ENCODE assay signal across 35 mouse cellular contexts in genomic region chr9:98818971-98819370, GRCm38 (mm10). TPM values are rescaled to one million over a fixed set of nuclear protein-coding genes. Genes with fewer than 3 reads are reported as not detected.
DNase-seq lines count a peak whose midpoint lies in the region; ATAC-seq lines count a peak whose summit lies in the region.
"Had no signal": no experiment of that assay in that cellular context is flagged by ENCODE, and none has a peak within 500 bp of the region (broad histone marks: within the 10 kb centered on the region; RNA-seq: fewer than 3 reads in every experiment).

No protein-coding gene starts in this region.

- no peak for ATAC-seq in intestine, embryonic 14.5 days (replicated peaks; ENCODE audit: low FRiP score, low TSS enrichment, low read depth)
- no peak for ATAC-seq in intestine, embryonic 16.5 days
- ATAC-seq in lung, embryonic 15.5 days (ENCODE audit: borderline replicate concordance, extremely low read depth, low FRiP score, low TSS enrichment) = peak; percentile 17; the same call in 1 of the 2 replicates
- ATAC-seq: CD4-positive, CD25-positive, alpha-beta regulatory T cell, adult 4 months; forebrain, embryonic 14.5 days; forebrain, postnatal 0 days had no signal

- 74% methylated on average over 5 of the region's 5 CpGs for WGBS in intestine, embryonic 14.5 days
- 80% methylated on average over 5 of the region's 5 CpGs for WGBS in intestine, embryonic 16.5 days
- 69% methylated on average over 5 of the region's 5 CpGs for WGBS in lung, embryonic 15.5 days
- 89% methylated on average over 5 of the region's 5 CpGs for WGBS in limb, embryonic 10.5 days

- H3K27me3 ChIP-seq in intestine, embryonic 14.5 days (replicated peaks; ENCODE audit: control insufficient read depth, insufficient read depth, low read length) = no peaks in the 10 kb centered on the region
- no peaks in the 10 kb centered on the region for H3K27me3 ChIP-seq in intestine, embryonic 16.5 days (replicated peaks; ENCODE audit: control insufficient read depth, insufficient read depth, low read length)
- no peaks in the 10 kb centered on the region for H3K27me3 ChIP-seq in lung, embryonic 15.5 days
- no peaks in the 10 kb centered on the region for H3K27me3 ChIP-seq in limb, embryonic 10.5 days (ENCODE audit: low read depth, poor library complexity, severe bottlenecking)
- H3K27me3 ChIP-seq: embryonic facial prominence, embryonic 15.5 days; hindbrain, embryonic 13.5 days had no signal

- H3K9me3 ChIP-seq in intestine, embryonic 14.5 days (ENCODE audit: control insufficient read depth, low read length) = no peaks in the 10 kb centered on the region
- H3K9me3 ChIP-seq in intestine, embryonic 16.5 days (ENCODE audit: control insufficient read depth, low read length) = 0 out of 2 replicates have a peak, but pooled peaks cover 2% of the 10 kb centered on the region
- no peaks in the 10 kb centered on the region for H3K9me3 ChIP-seq in lung, embryonic 15.5 days
- H3K9me3 ChIP-seq in limb, embryonic 10.5 days (replicated peaks) = no peaks in the 10 kb centered on the region
- H3K9me3 ChIP-seq: embryonic facial prominence, embryonic 15.5 days; heart, embryonic 10.5 days; hindbrain, embryonic 10.5 days had no signal

- H3K4me2 ChIP-seq in intestine, embryonic 14.5 days (ENCODE audit: low read length) = no peak overlapping the region
- no peak overlapping the region for H3K4me2 ChIP-seq in intestine, embryonic 16.5 days (ENCODE audit: low read depth, low read length)
- H3K4me2 ChIP-seq in lung, embryonic 15.5 days = no peak overlapping the region
- H3K4me2 ChIP-seq: embryonic facial prominence, embryonic 12.5 days; embryonic facial prominence, embryonic 15.5 days; hindbrain, embryonic 13.5 days had no signal

- no peaks in the 10 kb centered on the region for H3K4me1 ChIP-seq in intestine, embryonic 14.5 days (replicated peaks; ENCODE audit: control insufficient read depth, insufficient read depth, low read length)
- H3K4me1 ChIP-seq in intestine, embryonic 16.5 days (ENCODE audit: control insufficient read depth, insufficient read depth, low read length) = no peaks in the 10 kb centered on the region
- no peaks in the 10 kb centered on the region for H3K4me1 ChIP-seq in lung, embryonic 15.5 days
- no peaks in the 10 kb centered on the region for H3K4me1 ChIP-seq in limb, embryonic 10.5 days
- H3K4me1 ChIP-seq: embryonic facial prominence, embryonic 12.5 days; embryonic facial prominence, embryonic 15.5 days; hindbrain, embryonic 10.5 days; hindbrain, embryonic 13.5 days had no signal

- DNase-seq in intestine, embryonic 14.5 days (ENCODE audit: low spot score) = peak; percentile 18
- no peak for DNase-seq in lung, postnatal 10 days
- DNase-seq in lung, postnatal 36 days = peak; percentile 15
- no peak for DNase-seq in lung, postnatal 25 days (ENCODE audit: low spot score)
- DNase-seq in limb, embryonic 10.5 days (ENCODE audit: low spot score) = peak; percentile 19
- no peak for DNase-seq in left cerebral cortex, postnatal 4 days
- DNase-seq: adrenal gland, adult 2 months; adrenal gland, postnatal 14 days; cerebellum, adult 11 months; cerebellum, adult 2 months; cerebellum, adult 9-11 months; cerebellum, postnatal 25 days; forebrain, postnatal 0 days; gastrocnemius, adult 2 months; gastrocnemius, postnatal 14 days had no signal

- no peak overlapping the region for H3K9ac ChIP-seq in intestine, embryonic 14.5 days (ENCODE audit: low read length)
- H3K9ac ChIP-seq in intestine, embryonic 16.5 days (ENCODE audit: low read depth, low read length) = no peak overlapping the region
- no peak overlapping the region for H3K9ac ChIP-seq in lung, embryonic 15.5 days
- H3K9ac ChIP-seq: embryonic facial prominence, embryonic 12.5 days; embryonic facial prominence, embryonic 15.5 days; forebrain, postnatal 0 days; hindbrain, embryonic 13.5 days had no signal

- intact Hi-C loops in left cerebral cortex, postnatal 4 days (cut with DNase I) = no loop called here

- no peaks in the 10 kb centered on the region for H3K36me3 ChIP-seq in intestine, embryonic 14.5 days (ENCODE audit: control insufficient read depth, insufficient read depth, low read length)
- no peaks in the 10 kb centered on the region for H3K36me3 ChIP-seq in intestine, embryonic 16.5 days (ENCODE audit: control insufficient read depth, insufficient read depth, low read length)
- H3K36me3 ChIP-seq in lung, embryonic 15.5 days = no peaks in the 10 kb centered on the region
- H3K36me3 ChIP-seq in limb, embryonic 10.5 days = no peaks in the 10 kb centered on the region
- H3K36me3 ChIP-seq: embryonic facial prominence, embryonic 12.5 days; embryonic facial prominence, embryonic 15.5 days; heart, embryonic 10.5 days; hindbrain, embryonic 10.5 days; hindbrain, embryonic 13.5 days had no signal

- no peak overlapping the region for H3K27ac ChIP-seq in intestine, embryonic 14.5 days (ENCODE audit: low read depth)
- no peak overlapping the region for H3K27ac ChIP-seq in intestine, embryonic 16.5 days (ENCODE audit: low read length)
- H3K27ac ChIP-seq in lung, embryonic 15.5 days = no peak overlapping the region
- no peak overlapping the region for H3K27ac ChIP-seq in limb, embryonic 10.5 days
- H3K27ac ChIP-seq: embryonic facial prominence, embryonic 12.5 days; embryonic facial prominence, embryonic 15.5 days; gastrocnemius, adult 2 months; heart, adult 2 months; heart, embryonic 10.5 days; hindbrain, embryonic 10.5 days; hindbrain, embryonic 13.5 days had no signal

- no peak overlapping the region for H3K4me3 ChIP-seq in intestine, embryonic 14.5 days (ENCODE audit: low read depth, low read length)
- no peak overlapping the region for H3K4me3 ChIP-seq in intestine, embryonic 16.5 days (ENCODE audit: low read length)
- no peak overlapping the region for H3K4me3 ChIP-seq in lung, embryonic 15.5 days
- no peak overlapping the region for H3K4me3 ChIP-seq in limb, embryonic 10.5 days
- H3K4me3 ChIP-seq: embryonic facial prominence, embryonic 12.5 days; embryonic facial prominence, embryonic 15.5 days; gastrocnemius, adult 2 months; heart, adult 2 months; heart, embryonic 10.5 days; hindbrain, embryonic 10.5 days; hindbrain, embryonic 13.5 days had no signal

RNA-seq across cellular contexts. Expression of gene Prr23a1, which starts 23.3 kb away (rescaled TPM):
- polyA plus RNA-seq in intestine, embryonic 14.5 days (2014; fragmentation: Nextera tagmentation; extraction: Ambion mirVana) = not detected in 2 replicates
- not detected in 2 replicates for polyA plus RNA-seq in intestine, embryonic 16.5 days (2015; fragmentation: Nextera tagmentation; extraction: Ambion mirVana)
- not detected in 2 replicates for polyA plus RNA-seq in lung, embryonic 15.5 days (2015; fragmentation: Nextera tagmentation; extraction: Ambion mirVana)
- polyA plus RNA-seq in limb, embryonic 10.5 days (2016; fragmentation: Nextera tagmentation; extraction: Ambion mirVana) = not detected in 2 replicates
- total RNA-seq in left cerebral cortex, postnatal 4 days (2021) = not detected
- total RNA-seq: adrenal gland, adult 2 months; adrenal gland, postnatal 14 days; adrenal gland, postnatal 4 days; common myeloid progenitor, adult 5-6 weeks; forebrain, postnatal 0 days; gastrocnemius, adult 2 months; gastrocnemius, postnatal 14 days; gastrocnemius, postnatal 4 days; heart, adult 2 months; heart, postnatal 25 days; MEL had no signal
- polyA plus RNA-seq: adrenal gland, adult 2 months; C2C12; CD4-positive, CD25-positive, alpha-beta regulatory T cell, adult 4 months; cerebellum, adult 2 months; embryonic facial prominence, embryonic 12.5 days; embryonic facial prominence, embryonic 15.5 days; forebrain, embryonic 11.5 days; frontal cortex, adult 2 months; heart, adult 2 months; heart, embryonic 10.5 days; heart, embryonic 14.5 days; heart, postnatal 0 days; hindbrain, embryonic 10.5 days; hindbrain, embryonic 13.5 days had no signal

RNA-seq across cellular contexts. Expression of gene Prr23a2, which starts 37.3 kb away (rescaled TPM):
- not detected in 2 replicates for polyA plus RNA-seq in intestine, embryonic 14.5 days (2014; fragmentation: Nextera tagmentation; extraction: Ambion mirVana)
- not detected in 2 replicates for polyA plus RNA-seq in intestine, embryonic 16.5 days (2015; fragmentation: Nextera tagmentation; extraction: Ambion mirVana)
- not detected in 2 replicates for polyA plus RNA-seq in lung, embryonic 15.5 days (2015; fragmentation: Nextera tagmentation; extraction: Ambion mirVana)
- polyA plus RNA-seq in limb, embryonic 10.5 days (2016; fragmentation: Nextera tagmentation; extraction: Ambion mirVana) = not detected in 2 replicates
- total RNA-seq in left cerebral cortex, postnatal 4 days (2021) = not detected
- total RNA-seq: adrenal gland, adult 2 months; adrenal gland, postnatal 14 days; adrenal gland, postnatal 4 days; common myeloid progenitor, adult 5-6 weeks; forebrain, postnatal 0 days; gastrocnemius, adult 2 months; gastrocnemius, postnatal 14 days; gastrocnemius, postnatal 4 days; heart, adult 2 months; heart, postnatal 25 days; MEL had no signal
- polyA plus RNA-seq: adrenal gland, adult 2 months; C2C12; CD4-positive, CD25-positive, alpha-beta regulatory T cell, adult 4 months; cerebellum, adult 2 months; embryonic facial prominence, embryonic 12.5 days; embryonic facial prominence, embryonic 15.5 days; forebrain, embryonic 11.5 days; forebrain, embryonic 14.5 days; forebrain, postnatal 0 days; frontal cortex, adult 2 months; heart, adult 2 months; heart, embryonic 10.5 days; heart, embryonic 14.5 days; heart, postnatal 0 days; hindbrain, embryonic 10.5 days; hindbrain, embryonic 13.5 days had no signal

RNA-seq across cellular contexts. Expression of gene Prr23a3, which starts 45.6 kb away (rescaled TPM):
- polyA plus RNA-seq in intestine, embryonic 14.5 days (2014; fragmentation: Nextera tagmentation; extraction: Ambion mirVana) = not detected in 2 replicates
- polyA plus RNA-seq in intestine, embryonic 16.5 days (2015; fragmentation: Nextera tagmentation; extraction: Ambion mirVana) = not detected in 2 replicates
- polyA plus RNA-seq in lung, embryonic 15.5 days (2015; fragmentation: Nextera tagmentation; extraction: Ambion mirVana) = not detected in 2 replicates
- polyA plus RNA-seq in limb, embryonic 10.5 days (2016; fragmentation: Nextera tagmentation; extraction: Ambion mirVana) = 0.10 and 0.31 TPM in 2 replicates
- total RNA-seq in left cerebral cortex, postnatal 4 days (2021) = not detected
- total RNA-seq: adrenal gland, adult 2 months; adrenal gland, postnatal 14 days; adrenal gland, postnatal 4 days; common myeloid progenitor, adult 5-6 weeks; forebrain, postnatal 0 days; gastrocnemius, adult 2 months; gastrocnemius, postnatal 14 days; gastrocnemius, postnatal 4 days; heart, adult 2 months; heart, postnatal 25 days; MEL had no signal
- polyA plus RNA-seq: adrenal gland, adult 2 months; C2C12; CD4-positive, CD25-positive, alpha-beta regulatory T cell, adult 4 months; cerebellum, adult 2 months; embryonic facial prominence, embryonic 12.5 days; forebrain, embryonic 11.5 days; forebrain, embryonic 14.5 days; forebrain, postnatal 0 days; frontal cortex, adult 2 months; heart, adult 2 months; heart, embryonic 14.5 days; heart, postnatal 0 days; hindbrain, embryonic 10.5 days; hindbrain, embryonic 13.5 days had no signal

Comparison
In these comparisons a context has a peak if more than half of its experiments do, and no peak if none do; other contexts are left out.
1. DNase-seq: peak in intestine, embryonic 14.5 days (single experiment), lung, postnatal 36 days (single experiment) and limb, embryonic 10.5 days (single experiment); none in lung, postnatal 10 days (single experiment), lung, postnatal 25 days (single experiment) and left cerebral cortex, postnatal 4 days (single experiment).